Mouse (Mus musculus) kidney, adult 2 months (tissue): Measurements from ENCODE around the gene Rnf149.

Experiments used
- CTCF ChIP-seq: fragments of 200-500 bp; conservative IDR thresholded peaks from 2 replicates; pipeline ENCODE4 v1.5.1; 2011; ENCODE audit warnings: low read depth, mild to moderate bottlenecking, control low read depth, low read length, moderate library complexity, mixed read lengths; ENCODE audit not compliant: insufficient read depth, insufficient read length
- POLR2A ChIP-seq: fragments of 200-500 bp; IDR thresholded peaks from one replicate; pipeline ENCODE4 v1.6.1; 2011; ENCODE audit warnings: low read depth, low read length, control low read depth

DNA sequence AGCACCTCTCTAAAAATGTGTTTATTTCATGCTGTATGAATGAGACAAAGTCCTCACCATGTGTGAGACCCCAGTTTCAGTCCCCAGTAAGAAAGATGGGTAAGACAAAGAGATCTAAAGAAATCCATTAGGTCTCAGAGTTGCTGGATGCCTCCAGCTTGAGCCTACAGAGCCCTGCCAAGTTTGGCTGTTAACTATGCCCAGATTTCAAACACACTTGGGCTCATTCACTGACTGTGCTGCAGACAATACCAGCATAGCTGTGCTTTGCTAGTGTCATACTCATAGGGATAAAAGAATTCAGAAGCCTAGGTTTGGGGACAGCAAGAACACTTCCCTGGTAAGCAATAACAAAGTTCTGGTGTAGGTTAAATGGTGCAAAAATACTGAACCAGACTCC, 9.1 kb downstream of the Rnf149 start:
- TF ChIP-seq CTCF (no peak), POLR2A (no peak)
